Mouse (Mus musculus): Measurements from ENCODE around the gene March6.

March6 gene

DNA sequence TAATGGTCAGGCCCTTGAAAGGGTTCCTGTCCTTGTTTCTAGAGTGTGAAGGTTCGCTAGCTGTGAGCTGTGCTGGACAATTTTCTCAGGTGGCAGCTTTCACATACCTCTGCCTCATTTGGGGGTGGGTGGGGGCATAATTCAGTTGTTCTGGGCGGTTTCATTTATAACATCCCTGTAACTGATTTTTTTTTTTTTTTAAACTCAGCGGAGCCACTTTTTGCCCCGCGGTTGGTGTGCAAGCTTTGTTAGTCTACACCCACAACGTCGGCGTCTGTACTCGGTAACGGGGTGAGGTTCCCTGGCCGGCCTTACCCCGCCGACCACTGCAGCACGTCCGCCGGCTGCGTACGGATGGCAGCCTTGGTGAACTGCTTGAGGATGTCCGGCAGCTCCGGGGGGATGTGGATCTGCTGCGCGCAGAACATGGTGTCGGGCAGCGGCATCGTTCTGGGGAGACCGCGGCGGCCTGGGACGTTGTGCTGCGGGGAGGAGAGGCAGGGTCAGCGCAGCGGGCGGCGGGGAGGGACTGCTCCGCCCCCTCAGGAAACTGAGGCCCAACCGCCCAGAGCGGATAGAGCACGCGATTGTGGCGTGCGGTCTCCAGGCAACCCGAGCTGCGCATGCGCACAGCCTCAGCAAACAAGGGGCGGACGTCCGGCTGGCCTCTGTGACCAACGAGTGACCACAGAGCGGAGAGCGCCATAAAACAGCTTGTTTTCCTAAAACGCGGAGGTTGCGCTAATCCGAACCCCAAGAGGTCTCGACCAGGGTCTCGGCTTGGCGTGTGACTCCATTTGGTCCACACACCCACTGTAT, 77.5 kb downstream of the March6 start, which contains the start of gene Ropn1l:
Ropn1l (minus strand) TSS at position 640 of the 819 bp plus-strand sequence.
- DNase-seq: peak; percentile 83

DNA sequence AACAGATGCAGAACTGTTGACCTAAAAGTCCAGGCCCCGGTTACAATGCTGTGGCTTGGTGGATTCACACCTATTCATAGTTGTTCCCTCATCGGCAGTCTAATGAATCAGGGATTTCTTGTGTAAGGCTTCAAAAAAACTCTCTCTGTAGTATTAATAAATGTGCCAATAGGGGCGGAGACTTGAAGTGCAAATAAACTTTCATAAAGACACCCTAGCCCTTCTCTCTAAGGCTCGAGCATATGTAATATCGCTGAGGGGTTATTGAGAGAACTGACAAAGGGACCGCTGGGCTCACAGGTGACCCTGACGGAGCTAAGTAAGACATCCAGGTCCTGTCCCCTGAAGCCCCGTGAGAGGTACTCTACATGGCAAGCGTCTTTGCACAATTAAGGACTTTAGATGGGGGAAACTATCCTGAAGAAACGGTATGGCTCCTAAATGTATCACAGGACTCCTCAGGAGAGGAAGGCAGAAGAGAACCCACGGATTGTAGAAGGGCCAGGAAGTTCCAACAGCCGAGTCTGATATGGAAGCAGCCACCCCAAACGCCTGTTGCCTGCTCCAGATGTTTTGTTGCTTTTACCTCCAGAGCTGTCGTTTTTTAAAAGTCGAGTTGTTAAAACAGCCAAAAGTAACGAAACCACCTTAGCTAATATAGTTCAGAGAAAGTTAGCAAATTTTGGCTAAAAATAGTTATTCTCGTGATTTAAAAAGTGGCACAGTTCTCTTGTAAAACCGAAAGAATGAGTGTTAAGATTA, 78.3 kb downstream of the March6 start:
- no peak for DNase-seq

DNA sequence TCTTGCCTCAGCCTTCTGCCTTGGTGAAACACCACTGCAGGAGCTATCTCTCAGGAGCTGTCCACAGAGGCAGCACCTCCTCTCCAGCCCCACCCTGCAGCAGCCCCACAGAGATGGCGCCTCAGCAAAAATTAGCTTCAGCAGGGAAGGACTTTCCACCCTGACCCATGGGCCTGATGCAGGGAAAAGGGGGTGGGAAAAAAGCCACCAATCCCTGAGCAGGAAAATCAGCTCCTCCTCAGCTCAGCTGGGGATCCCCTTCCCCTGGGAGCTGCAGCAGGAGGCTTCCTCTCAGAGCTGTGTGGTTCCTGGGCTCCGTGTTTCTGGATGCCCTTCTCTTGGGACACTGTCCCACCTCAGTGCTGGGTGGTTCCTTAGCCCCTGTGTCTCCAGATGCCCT, 81.1 kb downstream of the March6 start:
- DNase-seq: no peak

DNA sequence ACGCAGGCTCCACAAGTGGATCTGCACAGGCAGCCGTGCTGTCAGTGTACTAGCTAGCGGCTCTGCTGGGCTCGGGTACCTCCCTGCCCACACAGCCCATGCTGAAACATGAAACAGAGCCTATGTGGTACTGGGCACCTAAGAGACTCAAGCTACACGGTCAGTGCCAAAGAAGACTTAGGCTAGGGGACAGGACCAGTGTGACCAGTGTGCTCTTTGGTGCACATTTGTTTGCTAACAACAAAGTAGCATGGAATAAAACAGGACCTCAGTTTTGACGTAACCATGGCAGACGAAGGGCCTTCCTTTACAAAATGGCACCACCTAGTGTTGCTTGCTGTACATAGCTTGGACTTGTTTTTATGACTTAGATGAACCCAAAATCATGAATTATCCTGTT, 83.7 kb downstream of the March6 start:
- DNase-seq: peak; percentile 31

DNA sequence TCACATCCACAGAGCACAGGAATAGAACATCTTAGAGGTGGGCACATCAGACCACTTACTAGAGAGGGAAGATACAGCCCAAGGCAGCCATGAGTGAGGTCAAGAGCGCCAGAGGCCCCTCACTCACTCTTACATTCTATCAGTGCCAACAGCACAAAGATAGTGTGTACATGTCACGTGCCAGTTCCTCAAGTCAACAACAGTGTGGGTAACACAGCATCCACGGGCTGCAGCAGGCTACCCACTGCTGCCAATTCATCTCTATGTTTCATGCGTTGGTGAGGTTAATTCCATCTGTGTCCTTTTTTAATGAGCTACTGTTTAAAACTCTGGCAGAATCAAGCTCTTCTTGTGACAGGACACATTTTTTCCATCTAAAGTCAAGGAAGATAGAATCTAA, 88.2 kb downstream of the March6 start:
- DNase-seq: no peak

DNA sequence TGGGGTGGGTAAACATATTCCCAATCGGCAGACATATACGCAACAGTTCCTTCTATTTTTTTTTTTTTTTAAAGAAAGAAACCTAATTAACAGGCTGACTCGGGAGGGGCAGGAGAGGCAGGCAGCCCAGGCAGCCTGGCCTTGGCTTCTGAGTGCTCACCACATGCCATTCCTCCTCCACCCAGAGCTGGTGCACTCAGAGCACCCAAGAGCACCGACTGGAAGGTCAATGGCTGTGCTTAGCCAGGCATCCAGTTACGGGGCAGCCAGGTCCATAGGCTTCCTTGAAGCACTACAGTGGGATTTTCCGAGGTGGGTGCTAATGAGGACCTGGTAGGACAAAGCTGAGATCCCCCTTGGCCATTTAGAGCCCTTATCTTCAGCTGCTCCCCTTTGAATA, 88.9 kb downstream of the March6 start:
- DNase-seq: no peak

DNA sequence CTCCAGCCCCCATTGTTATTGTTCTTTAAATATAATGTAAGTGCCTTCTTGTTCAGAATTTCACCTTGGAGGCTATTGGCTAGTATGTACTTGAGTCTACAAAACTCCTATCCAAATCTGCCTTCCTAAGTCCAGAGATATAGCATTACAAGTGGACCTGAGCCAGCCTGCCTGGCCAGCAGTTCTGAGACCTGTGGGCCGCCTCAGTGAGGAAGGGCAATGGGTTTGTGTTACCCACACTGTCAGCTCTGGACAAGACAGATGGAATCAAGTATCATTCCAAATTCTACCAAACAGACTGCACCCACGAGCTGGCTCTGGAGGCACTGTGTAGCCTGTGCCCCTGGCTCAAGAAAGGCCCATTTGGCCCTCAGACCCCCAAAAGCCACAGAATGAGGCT, 94.0 kb downstream of the March6 start:
- DNase-seq: no peak

DNA sequence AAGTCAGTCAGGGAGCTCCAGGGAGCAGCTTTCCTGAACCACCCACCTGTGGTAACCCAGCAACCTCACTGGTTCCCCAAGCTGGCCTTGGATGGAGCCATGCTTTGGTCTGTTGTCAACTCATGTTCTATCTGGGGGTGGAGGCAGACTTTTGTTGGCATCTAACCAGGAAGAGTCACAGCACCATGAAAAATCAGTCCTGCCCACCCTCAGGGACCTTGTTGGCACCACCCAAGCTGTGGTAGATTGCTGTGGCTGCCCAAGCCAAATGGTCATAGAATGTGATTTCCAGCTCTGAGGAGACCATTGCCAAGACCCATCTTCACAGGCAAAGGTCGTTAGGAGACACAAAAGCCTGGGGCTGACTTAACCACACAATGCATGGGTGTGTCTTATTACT, 94.8 kb downstream of the March6 start:
- no peak for DNase-seq

DNA sequence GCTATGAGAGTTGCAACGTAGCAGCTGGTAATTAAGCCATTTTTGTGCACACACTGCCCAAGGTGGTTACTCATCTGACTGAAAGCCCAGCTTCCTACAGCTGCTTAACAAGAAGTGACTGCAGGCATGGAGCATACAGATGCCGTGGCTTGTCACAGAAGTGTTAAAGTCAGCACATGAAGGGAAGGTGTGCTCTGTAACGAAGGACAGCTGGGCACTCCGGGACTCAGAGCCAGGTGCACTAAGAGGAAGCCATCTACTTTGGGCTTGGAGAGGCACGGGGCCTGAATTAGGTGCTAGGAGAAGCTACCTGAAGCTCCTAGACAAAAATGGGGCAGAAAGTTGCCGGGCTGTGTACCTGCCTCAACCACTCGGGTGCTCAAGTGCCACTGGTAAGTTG, 97.1 kb downstream of the March6 start:
- DNase-seq: no peak

DNA sequence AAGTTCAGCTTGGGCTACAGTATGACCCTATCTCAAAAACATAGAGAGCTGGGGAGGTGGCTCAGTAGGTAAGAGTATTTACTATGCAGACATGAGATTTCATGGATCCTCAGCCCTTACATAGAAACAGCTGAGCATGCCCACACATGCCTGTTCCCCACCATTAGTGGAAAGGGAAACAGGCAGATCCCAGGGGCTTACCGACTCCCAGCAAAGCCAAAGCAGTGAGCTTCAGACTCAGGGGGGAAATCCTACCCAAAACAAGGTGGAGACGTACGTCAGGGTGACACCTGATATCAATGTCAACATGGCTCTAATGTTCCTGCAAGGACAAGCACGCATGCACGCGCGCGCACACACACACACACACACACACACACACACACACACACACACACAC, 99.0 kb downstream of the March6 start:
- DNase-seq: no peak

DNA sequence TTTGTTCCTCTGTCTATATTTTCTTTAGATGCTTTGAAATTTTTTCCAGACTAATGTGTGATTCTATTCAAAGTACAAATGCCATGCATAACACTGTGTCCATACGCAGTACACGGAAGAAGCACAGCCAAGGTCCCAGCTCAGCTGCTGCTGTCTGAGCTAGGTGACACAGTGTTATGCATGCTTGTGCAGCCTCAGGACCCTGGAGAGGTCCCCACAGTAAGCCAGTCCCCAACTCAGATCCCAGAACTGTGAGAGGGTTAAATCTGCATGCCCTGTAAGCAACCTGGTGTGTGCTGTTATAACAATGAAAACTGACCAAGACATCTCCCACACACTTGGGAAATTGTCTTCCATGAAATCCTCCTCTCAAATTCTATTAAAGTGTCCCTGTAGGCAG, 100.8 kb downstream of the March6 start:
- DNase-seq: no peak

DNA sequence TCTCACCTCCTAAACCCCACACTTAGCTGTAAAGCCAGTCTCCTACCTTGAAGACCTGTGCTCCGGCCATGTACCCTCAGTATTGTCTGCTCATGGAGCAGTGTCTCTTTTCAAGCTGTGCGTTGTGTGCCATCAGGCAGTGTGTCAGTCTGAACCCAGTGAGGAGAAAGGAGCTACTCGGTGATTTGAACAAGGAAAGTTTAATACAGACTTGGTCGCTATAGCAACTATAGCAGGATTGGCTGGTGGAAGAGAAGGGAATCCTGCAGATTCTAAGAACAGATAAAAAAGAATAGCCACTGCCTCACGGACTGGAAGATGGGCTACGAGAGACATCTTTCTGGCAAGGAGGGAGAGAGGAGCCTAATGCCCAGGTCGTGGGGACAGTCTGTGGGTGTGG, 101.4 kb downstream of the March6 start:
- DNase-seq: no peak

DNA sequence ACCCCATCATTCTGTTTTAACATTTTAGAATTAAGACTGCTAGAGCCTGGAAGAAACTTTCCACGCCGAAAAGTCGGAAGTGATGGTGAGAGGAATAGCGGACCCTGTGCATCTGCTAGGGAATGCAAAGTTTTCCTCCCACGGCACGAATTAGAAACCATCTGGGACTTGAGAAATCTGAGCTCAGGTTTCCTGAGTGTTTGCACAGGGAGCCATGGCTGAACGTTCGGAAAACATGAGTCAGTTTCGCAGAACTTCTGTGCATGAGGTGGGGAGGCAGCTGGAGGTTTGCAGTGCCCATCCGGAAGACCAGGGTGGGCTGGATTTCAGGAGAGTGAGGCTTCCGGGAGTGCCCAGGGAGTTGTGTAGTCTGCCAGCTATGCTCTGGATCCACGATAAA, 102.3 kb downstream of the March6 start:
- DNase-seq: no peak

DNA sequence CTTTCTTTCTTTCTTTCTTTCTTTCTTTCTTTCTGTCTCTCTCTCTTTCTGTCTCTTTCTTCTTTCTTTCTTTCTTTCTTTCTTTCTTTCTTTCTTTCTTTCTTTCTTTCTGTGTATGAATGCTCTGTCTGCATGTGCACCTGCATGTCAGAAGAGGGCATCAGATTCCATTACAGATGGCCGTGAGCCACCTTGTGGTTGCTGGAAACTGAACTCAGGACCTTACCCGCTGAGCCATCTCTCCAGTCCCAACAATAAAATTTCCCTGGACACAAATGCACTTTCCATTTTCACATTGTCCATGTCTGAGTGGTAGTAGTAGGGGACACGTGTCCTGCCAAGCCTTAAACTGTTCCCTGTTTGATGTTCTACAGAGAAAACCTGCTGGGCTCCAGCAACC, 103.5 kb downstream of the March6 start:
- DNase-seq: no peak

DNA sequence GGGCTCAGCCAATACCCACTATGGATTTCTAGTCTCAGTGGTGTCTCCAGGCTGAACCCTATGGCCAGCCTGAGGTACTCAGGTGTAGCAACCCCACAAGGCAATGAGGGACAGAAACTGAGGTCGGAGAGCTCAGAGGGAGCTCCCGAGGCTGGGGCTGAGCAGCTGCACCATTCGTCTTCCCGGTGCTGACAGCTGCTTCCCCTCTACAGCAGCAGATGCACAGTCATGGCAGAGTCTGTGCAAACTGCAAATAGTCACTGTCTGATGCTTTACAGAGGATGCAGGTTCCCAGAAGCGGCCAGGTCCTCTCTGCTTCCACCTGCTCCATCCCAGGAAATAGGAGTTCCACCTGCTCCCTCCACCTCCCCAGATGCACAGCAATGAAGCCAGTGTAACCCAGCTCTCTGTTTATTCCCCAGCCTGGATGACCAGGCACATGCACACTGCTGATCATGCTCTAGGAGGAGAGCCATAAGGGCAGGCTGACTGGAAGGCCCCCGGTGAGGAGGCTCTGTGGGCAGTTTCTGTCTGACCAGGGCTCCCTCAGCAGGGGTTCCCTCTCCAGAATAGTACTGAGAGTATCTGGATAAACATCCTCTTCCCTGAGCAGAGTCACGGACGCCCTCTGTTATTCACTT, 104.7 kb downstream of the March6 start:
- DNase-seq: no peak

DNA sequence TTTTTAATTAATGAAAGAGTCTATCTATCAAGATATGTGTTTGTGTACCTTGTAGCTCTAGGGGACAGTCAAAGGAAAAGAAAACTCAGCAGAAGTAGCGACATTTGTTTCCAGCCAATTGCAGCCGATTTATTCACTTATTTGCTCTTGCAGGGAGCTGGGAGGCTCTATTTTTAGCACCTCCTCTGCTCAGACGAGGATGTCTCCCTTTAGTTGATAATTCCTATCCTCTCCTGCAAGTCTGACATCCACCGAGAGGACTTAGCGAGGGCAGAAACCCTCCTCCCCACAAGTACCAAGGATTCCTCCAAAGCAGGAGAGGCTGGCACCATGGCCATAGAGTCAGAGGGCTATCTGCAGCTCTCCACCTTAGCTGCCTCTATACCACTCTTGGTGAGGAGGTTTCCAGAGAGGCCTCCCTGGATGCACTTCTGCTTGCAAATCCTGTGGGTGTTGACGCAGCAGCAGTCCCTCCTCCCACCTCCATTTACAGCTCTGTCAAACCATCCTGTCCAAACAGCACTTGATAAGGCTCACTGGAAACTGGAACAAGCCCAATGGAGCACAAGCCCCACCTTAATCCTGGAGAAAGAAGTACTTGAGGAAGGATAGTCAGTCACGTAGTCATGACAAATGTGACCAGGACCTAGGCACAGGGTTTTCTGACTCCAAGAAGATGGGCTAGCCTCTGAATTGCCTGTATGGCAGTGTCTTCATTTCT, 108.0 kb downstream of the March6 start:
- DNase-seq: no peak

DNA sequence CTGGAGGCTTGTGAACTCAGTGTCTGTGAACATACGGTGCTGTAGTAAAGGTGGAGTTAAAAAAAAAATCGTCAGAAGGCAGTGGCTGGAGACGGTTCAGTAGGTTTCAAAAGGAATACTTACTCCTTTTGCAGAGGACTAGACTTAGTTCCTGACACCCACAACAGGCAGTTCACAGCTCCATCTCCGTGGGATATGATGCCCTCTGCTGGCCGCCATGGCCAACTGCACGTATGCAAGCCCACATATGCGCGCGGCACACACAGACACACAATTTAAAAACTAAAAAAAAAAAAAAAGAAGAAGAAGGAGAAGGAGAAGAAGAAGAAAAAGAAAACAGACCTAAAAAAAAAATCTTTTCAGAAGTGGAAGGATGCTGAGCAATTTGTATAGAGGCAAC, 111.8 kb downstream of the March6 start:
- peak; percentile 36 for DNase-seq

DNA sequence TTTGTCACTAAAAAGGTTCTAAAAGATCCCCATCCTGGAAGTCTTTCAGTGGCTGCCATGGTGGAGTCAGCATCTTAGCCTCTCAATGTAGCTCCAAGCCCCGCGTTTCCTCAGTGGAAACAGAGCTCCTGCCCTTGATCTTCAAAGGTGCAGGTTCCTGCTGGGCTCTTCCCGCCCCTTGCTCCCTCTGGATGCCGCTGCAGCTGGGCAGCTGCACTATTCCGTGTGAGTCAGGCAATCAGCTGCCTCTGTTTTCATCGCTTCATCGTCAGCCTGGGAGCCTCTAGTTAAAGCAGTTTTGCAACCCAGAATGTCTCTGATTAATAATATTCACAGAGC, 112.2 kb downstream of the March6 start:
- no peak for DNase-seq

DNA sequence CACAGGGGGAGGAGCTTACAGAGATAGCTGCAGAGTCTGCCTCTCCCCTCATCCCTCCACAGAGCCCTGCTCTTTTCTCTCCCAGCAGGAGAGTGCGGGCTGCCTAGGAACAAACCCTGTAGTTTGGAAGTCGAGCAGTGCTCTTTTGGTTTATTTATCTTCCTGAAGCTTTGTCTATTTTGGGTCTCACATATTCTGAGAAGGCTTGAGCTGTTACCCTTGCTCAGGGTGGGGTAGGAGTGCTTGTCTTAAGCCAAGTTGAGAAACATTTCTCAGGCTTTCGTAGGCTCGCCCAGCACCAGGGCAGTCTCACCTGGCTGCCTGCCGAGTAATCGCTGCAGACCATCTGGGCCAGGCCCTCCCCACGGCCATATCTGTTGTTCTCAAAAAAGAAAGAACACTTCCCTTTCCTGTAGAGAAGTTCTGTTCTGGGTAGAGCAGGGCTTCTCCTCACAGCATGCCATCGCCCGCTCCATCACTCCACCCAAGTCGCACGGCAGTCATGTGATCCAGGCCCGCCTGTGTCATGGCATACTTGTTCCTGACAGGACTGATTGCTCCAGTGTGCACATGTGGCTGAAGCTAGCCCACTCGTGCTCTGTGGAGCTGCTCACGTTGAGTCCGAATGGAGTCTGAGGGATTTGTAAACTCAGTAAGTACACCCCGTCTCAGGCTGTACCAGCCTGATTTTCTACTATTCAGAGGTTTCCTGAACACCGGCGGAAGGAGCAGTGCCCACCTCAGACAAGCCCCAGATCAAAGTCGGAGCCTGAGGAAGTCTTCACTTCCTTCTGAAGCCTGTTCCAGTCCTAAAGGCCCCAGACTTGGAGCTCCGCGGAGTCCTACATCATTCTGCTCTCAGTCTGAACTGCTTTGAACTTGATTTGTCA, 112.8 kb downstream of the March6 start:
- DNase-seq: peak; percentile 65

DNA sequence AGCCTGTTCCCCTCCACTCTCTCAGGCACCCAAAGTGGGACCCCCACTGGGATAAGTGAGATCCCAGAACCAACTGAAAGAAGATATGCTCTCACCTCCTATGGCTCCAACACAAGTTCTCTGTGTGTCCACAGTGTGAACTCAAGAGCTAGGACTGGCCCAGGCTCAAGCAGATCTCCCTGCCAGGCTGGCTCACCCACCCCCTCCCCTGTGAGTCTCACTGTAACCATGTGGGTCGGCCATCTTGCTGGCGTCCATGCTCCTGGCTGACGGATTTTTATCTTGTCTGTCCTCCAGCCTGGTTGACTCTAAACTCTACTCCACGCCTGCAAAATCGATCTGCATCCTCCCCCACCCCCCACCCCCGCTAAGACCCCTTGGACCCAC, 113.5 kb downstream of the March6 start:
- peak; percentile 6 for DNase-seq

DNA sequence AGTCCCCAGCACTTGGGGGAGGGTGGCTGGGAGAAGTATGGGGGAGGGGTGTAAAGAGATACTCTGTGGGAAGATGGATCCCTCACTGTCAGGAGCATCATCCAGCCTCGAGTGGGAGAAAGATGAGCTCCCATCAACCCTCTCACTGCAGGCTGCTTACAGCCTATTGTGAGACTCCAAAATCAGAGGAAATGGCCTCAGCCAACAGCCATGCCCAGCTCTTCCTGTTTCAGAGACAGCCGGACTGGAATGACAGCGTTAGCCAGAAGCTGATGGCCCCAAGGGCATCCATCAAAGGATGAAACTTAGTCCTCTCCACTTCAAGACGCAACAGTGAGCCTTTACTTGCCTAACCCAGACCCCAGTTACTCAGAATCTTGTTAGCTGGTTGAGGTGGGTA, 115.7 kb downstream of the March6 start:
- no peak for DNase-seq

DNA sequence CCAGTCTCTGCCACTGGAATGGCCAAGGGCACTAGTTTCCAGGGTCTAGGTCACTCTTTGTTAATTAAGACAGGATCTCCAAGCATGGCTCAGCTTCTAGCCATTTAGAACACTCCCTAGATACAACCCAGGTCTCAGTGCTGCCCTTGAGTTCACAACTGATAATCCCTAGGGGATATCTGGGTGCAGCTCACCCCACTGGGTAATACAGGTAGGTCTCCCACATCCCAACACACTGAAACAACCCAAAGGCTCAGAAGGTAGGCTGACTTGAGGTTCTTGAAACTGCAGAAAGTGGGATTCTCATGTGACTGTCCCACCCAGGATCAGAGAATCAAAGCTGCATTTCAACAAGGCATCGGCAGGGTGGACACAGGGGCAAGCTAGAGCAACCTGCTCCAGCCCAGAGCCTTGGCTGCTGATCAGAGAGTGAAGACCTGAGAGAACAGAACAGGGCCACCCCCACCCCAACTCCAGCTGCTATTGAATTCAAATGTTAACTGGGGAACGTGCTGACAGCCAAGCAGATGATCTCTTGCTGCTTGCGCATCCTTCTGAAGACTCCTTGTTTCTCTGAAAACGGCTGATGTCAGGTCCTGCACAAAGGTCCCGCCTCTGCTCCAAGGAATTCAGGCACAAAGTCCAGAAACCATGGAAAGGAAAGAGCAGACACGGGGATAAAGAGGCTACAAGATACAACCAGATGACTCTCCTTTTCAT, 116.5 kb downstream of the March6 start:
- DNase-seq: no peak
